In the genomic region with DNA sequence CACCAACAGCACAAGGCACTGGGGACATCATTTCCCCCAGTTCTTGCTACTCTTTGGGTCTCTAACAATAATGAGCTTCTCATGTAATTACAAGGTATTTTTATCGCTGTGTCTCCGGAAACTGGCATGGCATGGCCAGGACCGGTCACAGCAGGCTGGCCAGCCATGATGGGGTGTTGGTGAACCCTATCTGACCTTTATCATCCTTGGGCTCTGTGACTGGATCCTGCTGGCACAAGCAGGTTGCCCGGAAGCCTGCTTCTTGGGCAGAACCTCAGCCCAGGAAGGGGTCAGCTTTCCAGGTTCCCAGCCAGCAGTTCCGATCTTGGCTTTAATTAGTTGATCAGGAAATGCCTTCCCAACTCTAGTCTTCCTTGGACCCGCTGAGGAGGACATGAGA, we compare ENCODE assay signal across 20 mouse cellular contexts. TPM values are rescaled to one million over a fixed set of nuclear protein-coding genes. Genes with fewer than 3 reads are reported as not detected.
DNase-seq lines count a peak whose midpoint lies in the region; ATAC-seq and TF ChIP-seq lines count a peak whose summit lies in the region.
"Had no signal": no experiment of that assay in that cellular context is flagged by ENCODE, and none has a peak within 500 bp of the region (broad histone marks: within the 10 kb centered on the region; RNA-seq: fewer than 3 reads in every experiment).

No protein-coding gene starts in this region.

- H3K4me1 ChIP-seq in kidney, embryonic 15.5 days, result 0 out of 2 replicates have a peak, but pooled peaks cover 11% of the 10 kb centered on the region
- H3K4me1 ChIP-seq: embryonic facial prominence, embryonic 12.5 days; forebrain, embryonic 15.5 days; hindbrain, embryonic 13.5 days had no signal

- no peak overlapping the region for H3K9ac ChIP-seq in kidney, embryonic 15.5 days
- H3K9ac ChIP-seq: embryonic facial prominence, embryonic 12.5 days; forebrain, embryonic 15.5 days; heart, embryonic 15.5 days; hindbrain, embryonic 13.5 days had no signal

- no peaks in the 10 kb centered on the region for H3K9me3 ChIP-seq in kidney, embryonic 15.5 days (replicated peaks)
- H3K9me3 ChIP-seq: embryonic facial prominence, embryonic 12.5 days; forebrain, embryonic 15.5 days; heart, embryonic 15.5 days; hindbrain, embryonic 13.5 days had no signal

- H3K4me3 ChIP-seq in kidney, embryonic 15.5 days (replicated peaks), result no peak overlapping the region
- no peak overlapping the region for H3K4me3 ChIP-seq in left cerebral cortex, adult 2 months
- H3K4me3 ChIP-seq: embryonic facial prominence, embryonic 12.5 days; forebrain, embryonic 15.5 days; heart, adult 2 months; heart, embryonic 15.5 days; hindbrain, embryonic 13.5 days had no signal

- TF ChIP-seq CTCF in left cerebral cortex, adult 2 months (IDR thresholded peaks at IDR 0.05), result no peak

- H3K27ac ChIP-seq in kidney, embryonic 15.5 days, result no peak overlapping the region
- peak overlapping the region; percentile 90 for H3K27ac ChIP-seq in left cerebral cortex, adult 2 months
- H3K27ac ChIP-seq: embryonic facial prominence, embryonic 12.5 days; forebrain, embryonic 15.5 days; heart, adult 2 months; heart, embryonic 15.5 days; hindbrain, embryonic 13.5 days had no signal

- peak; percentile 39 for DNase-seq in kidney, adult 11 months
- no peak for DNase-seq in left cerebral cortex, adult 2 months (ENCODE audit: extremely low spot score in 1 of 2, low spot score in 2 of 2)
- DNase-seq in left cerebral cortex, adult 18-20 months (ENCODE audit: low spot score in 2 of 2), result no peak
- DNase-seq in kidney, postnatal 14 days, result peak; percentile 24
- DNase-seq in liver, result no peak
- no peak for DNase-seq in cerebellum, postnatal 36 days
- DNase-seq: adrenal gland, postnatal 14 days; cerebellum, adult 11-12 months; cerebellum, adult 9-11 months; gastrocnemius, postnatal 14 days; heart, adult 2 months; heart, postnatal 14 days had no signal

- WGBS in kidney, embryonic 15.5 days, result 63% methylated on average over 6 of the region's 6 CpGs

- ATAC-seq in kidney, embryonic 15.5 days (replicated peaks; ENCODE audit: low FRiP score), result no peak
- ATAC-seq: forebrain, embryonic 15.5 days had no signal

- intact Hi-C loops in left cerebral cortex, adult 2 months (cut with DNase I), result loop anchor here (2.0 kb wide), 1 partner anchor 26 kb away; no protein-coding TSS in a partner anchor

- H3K36me3 ChIP-seq in kidney, embryonic 15.5 days, result no peaks in the 10 kb centered on the region
- H3K36me3 ChIP-seq: embryonic facial prominence, embryonic 12.5 days; forebrain, embryonic 15.5 days; heart, embryonic 15.5 days; hindbrain, embryonic 13.5 days had no signal

- H3K4me2 ChIP-seq in kidney, embryonic 15.5 days, result no peak overlapping the region
- H3K4me2 ChIP-seq: embryonic facial prominence, embryonic 12.5 days; forebrain, embryonic 15.5 days; heart, embryonic 11.5 days; heart, embryonic 15.5 days; hindbrain, embryonic 13.5 days had no signal

- H3K27me3 ChIP-seq in kidney, embryonic 15.5 days, result no peaks in the 10 kb centered on the region
- H3K27me3 ChIP-seq: embryonic facial prominence, embryonic 12.5 days; forebrain, embryonic 15.5 days; heart, embryonic 15.5 days; hindbrain, embryonic 13.5 days had no signal

RNA-seq across cellular contexts. Expression of a gene that starts 31.0 kb away (rescaled TPM):
- 1.7 and 2.7 TPM in 2 replicates for polyA plus RNA-seq in kidney, embryonic 15.5 days (2015; fragmentation: Nextera tagmentation; extraction: Ambion mirVana)
- total RNA-seq in left cerebral cortex, adult 2 months (2021), result 100 to 1,000 TPM; 191 to 208 TPM
- total RNA-seq in left cerebral cortex, adult 18-20 months (2021), result 100 to 1,000 TPM; 168 to 215 TPM
- total RNA-seq: common myeloid progenitor, adult 5-6 weeks; MEL had no signal

RNA-seq across cellular contexts. Expression of a gene that starts 48.9 kb away (rescaled TPM):
- polyA plus RNA-seq in kidney, embryonic 15.5 days (2015; fragmentation: Nextera tagmentation; extraction: Ambion mirVana), result 16.6 and 20.4 TPM in 2 replicates
- 1 to 10 TPM; 2.4 to 4.3 TPM for total RNA-seq in left cerebral cortex, adult 2 months (2021)
- 1 to 10 TPM; 2.4 to 2.6 TPM for total RNA-seq in left cerebral cortex, adult 18-20 months (2021)
- total RNA-seq: MEL had no signal

Comparison
In these comparisons a context has a peak if more than half of its experiments do, and no peak if none do; other contexts are left out.
1. DNase-seq: peak in kidney, adult 11 months (single experiment) and kidney, postnatal 14 days (single experiment); none in left cerebral cortex, adult 2 months (0 of 2), left cerebral cortex, adult 18-20 months (0 of 2), liver (single experiment) and cerebellum, postnatal 36 days (0 of 2).